Mouse (Mus musculus): ENCODE measurements around the gene Ugdh. TPM values are rescaled to one million over a fixed set of nuclear protein-coding genes. Genes with fewer than 3 reads are reported as not detected.

Ugdh gene
- total and polyA plus RNA-seq, 2 experiments from 2014 or later: 28.0 to 33.5 TPM

DNA sequence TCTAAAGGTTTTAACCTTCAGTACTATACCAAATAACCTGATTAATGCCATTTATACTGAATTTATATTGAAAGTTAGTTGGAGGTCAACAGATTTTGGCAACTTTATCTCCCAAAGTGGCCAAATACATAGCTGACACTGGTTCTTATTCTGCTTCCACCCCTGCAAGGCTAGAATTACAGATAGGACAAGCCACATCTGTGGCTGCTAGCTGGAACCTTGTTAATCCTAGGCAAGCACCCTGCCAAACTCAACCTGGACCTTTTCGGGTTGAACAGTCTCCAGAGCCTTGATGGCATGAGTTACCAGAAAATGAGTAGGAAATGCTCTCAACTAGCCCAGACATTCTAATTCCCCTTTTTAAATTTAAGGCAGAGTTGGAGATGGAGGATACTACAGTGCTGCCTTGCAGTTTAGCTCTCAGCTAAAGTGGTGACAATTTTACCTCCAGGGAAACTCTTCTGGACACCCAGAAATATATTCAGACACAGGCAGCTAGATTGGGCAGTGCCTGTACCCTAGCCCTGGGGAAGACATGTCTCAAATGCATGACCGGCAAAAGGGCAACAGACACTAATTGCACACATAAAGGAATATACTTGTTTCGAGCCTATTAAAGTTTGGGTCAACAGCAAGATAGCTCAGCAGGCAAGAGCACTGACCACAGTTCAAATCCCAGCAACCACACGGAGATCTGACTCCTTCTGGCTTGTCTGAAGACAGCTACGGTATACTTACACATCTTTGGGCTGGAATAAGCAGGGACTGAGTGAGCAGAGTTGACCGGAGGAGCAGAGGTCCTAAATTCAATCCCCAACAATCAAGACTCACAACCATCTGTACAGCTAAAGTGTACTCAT, 48.5 kb downstream of the Ugdh start:
- Histone ChIP-seq H3K4me3 (ENCODE audit: low read depth, low read length) (no peak overlapping the region), H3K36me3 (ENCODE audit: insufficient read depth) (peaks cover 41% of the 10 kb centered on the region), H3K27me3 (ENCODE audit: insufficient read depth, low read length) (no peaks in the 10 kb centered on the region), H3K9me3 (ENCODE audit: low read length) (no peaks in the 10 kb centered on the region), H3K27ac (ENCODE audit: low read depth, low read length) (no peak overlapping the region), H3K9ac (no peak overlapping the region), H3K4me1 (ENCODE audit: insufficient read depth) (peaks cover 10% of the 10 kb centered on the region), H3K4me2 (ENCODE audit: low read depth) (no peak overlapping the region)
- no peak for DNase-seq
- WGBS: 79% methylated on average over 6 of the region's 6 CpGs
- no peak for TF ChIP-seq CTCF (IDR thresholded peaks at IDR 0.05; ENCODE audit: low read depth)
- no peak for ATAC-seq

DNA sequence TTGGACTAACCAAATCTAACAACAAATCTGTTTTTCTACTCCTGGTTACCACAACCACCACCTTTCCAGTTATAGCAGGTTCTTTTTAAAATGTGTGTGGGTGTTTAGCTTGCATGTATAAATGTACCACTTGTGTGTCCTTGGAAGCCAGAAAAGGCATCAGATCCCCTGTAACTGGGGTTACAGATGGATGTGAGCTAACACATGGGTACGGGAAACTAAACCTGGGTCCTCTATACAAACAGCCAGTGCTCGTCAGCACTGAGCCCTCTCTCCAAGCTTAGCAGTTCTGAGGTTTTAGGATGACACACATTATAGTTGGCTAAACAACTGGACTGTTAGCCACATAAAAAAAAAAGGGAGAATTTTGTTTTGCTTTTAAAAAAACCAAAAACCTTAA, 50.0 kb downstream of the Ugdh start:
- Histone ChIP-seq H3K4me2 (ENCODE audit: low read depth) (no peak overlapping the region), H3K4me1 (ENCODE audit: insufficient read depth) (peaks cover 8% of the 10 kb centered on the region), H3K4me3 (ENCODE audit: low read depth, low read length) (no peak overlapping the region), H3K27me3 (ENCODE audit: insufficient read depth, low read length) (no peaks in the 10 kb centered on the region), H3K27ac (ENCODE audit: low read depth, low read length) (no peak overlapping the region), H3K36me3 (ENCODE audit: insufficient read depth) (peaks cover 41% of the 10 kb centered on the region), H3K9me3 (ENCODE audit: low read length) (no peaks in the 10 kb centered on the region), H3K9ac (no peak overlapping the region)
- 77% methylated on average over 2 of the region's 2 CpGs for WGBS
- no peak for TF ChIP-seq CTCF (IDR thresholded peaks at IDR 0.05; ENCODE audit: low read depth)
- DNase-seq: no peak
- ATAC-seq: no peak

DNA sequence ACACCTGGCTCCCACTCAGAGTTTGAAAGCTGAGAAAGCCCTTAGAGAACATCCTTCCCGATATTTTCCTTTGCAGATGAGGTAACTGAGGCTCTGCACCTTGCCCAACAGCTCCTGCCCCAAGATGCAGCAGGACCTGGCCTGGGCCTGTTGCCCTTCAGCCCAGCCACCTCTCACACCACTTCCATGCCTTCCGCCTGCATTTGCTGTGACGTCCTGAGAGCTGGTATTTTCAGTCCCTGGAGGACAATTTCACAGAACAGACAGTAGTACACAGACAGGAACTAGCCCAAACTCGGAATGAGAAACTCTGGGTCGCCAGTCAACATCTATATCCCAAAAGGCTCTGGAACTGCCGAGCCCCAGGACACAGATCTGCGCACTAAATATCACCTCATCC, 61.0 kb downstream of the Ugdh start:
- H3K9me3 ChIP-seq (ENCODE audit: low read length): no peaks in the 10 kb centered on the region
- H3K9ac ChIP-seq: no peak overlapping the region
- no peak for TF ChIP-seq CTCF (IDR thresholded peaks at IDR 0.05; ENCODE audit: low read depth)
- WGBS: 83% methylated on average over 7 of the region's 7 CpGs
- no peaks in the 10 kb centered on the region for H3K36me3 ChIP-seq (ENCODE audit: insufficient read depth)
- no peak overlapping the region for H3K4me3 ChIP-seq (ENCODE audit: low read depth, low read length)
- no peaks in the 10 kb centered on the region for H3K4me1 ChIP-seq (ENCODE audit: insufficient read depth)
- DNase-seq (no peak), ATAC-seq (no peak)
- H3K27ac ChIP-seq (ENCODE audit: low read depth, low read length): no peak overlapping the region
- no peaks in the 10 kb centered on the region for H3K27me3 ChIP-seq (ENCODE audit: insufficient read depth, low read length)
- no peak overlapping the region for H3K4me2 ChIP-seq (ENCODE audit: low read depth)

DNA sequence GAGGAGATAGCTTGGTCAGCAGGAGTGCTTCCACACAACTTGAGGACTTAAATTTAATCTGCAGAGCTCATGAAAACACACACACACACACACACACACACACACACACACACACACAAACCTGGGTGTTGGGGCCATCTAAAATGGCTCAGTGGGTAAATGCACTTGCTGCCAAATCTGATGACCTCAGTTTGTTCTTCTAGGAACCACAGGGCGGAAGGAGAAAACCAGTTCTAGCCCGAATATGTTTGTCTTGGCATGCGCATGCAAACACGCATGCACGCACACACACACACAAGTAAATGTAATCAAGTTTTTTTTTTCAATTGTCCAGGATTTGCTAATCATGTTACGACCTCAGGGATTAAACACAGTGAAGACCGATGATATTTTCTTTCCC, 64.2 kb downstream of the Ugdh start:
- Histone ChIP-seq H3K4me3 (ENCODE audit: low read depth, low read length) (no peak overlapping the region), H3K4me2 (ENCODE audit: low read depth) (no peak overlapping the region), H3K27ac (ENCODE audit: low read depth, low read length) (no peak overlapping the region), H3K36me3 (ENCODE audit: insufficient read depth) (no peaks in the 10 kb centered on the region), H3K4me1 (ENCODE audit: insufficient read depth) (no peaks in the 10 kb centered on the region), H3K9ac (no peak overlapping the region), H3K27me3 (ENCODE audit: insufficient read depth, low read length) (no peaks in the 10 kb centered on the region), H3K9me3 (ENCODE audit: low read length) (no peaks in the 10 kb centered on the region)
- ATAC-seq (no peak), DNase-seq (no peak)
- TF ChIP-seq CTCF (IDR thresholded peaks at IDR 0.05; ENCODE audit: low read depth): no peak
- WGBS: 94% methylated on average over 7 of the region's 7 CpGs

DNA sequence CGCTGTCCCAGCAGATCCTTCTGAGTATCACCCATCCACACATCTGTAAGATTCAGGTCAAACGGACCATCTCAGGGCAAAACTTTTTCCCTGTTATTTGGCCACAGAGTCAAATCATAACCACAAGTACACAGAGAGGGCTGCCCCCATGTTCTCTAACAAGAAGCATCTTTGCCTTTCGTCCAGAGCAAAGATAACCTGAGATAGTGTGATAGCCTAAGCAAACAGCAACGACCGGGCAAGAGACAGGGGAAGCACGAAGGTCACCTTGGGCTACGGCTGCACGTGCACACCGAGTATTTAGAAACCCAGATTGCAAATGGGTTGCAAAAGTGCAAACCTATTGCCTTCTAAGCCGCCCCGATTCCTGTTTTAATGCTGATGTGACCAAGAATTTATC, 67.9 kb downstream of the Ugdh start:
- Histone ChIP-seq H3K4me1 (ENCODE audit: insufficient read depth) (no peaks in the 10 kb centered on the region), H3K27ac (ENCODE audit: low read depth, low read length) (no peak overlapping the region), H3K4me2 (ENCODE audit: low read depth) (no peak overlapping the region), H3K9ac (no peak overlapping the region), H3K36me3 (ENCODE audit: insufficient read depth) (no peaks in the 10 kb centered on the region), H3K27me3 (ENCODE audit: insufficient read depth, low read length) (no peaks in the 10 kb centered on the region), H3K9me3 (ENCODE audit: low read length) (no peaks in the 10 kb centered on the region), H3K4me3 (ENCODE audit: low read depth, low read length) (no peak overlapping the region)
- ATAC-seq (no peak), DNase-seq (no peak)
- no peak for TF ChIP-seq CTCF (IDR thresholded peaks at IDR 0.05; ENCODE audit: low read depth)
- 91% methylated on average over 11 of the region's 11 CpGs for WGBS

Other genes starting within 250 kb of the Ugdh start
- 16.5 and 21.9 TPM in 2 replicates for gene Wdr19, start 236.3 kb downstream of the Ugdh start, total RNA-seq (2014; rRNA removed)
- gene Wdr19, start 236.3 kb downstream of the Ugdh start, polyA plus RNA-seq (2015; fragmentation: Nextera tagmentation; extraction: Ambion mirVana): 6.3 and 7.7 TPM in 2 replicates
- 17.7 and 37.9 TPM in 2 replicates for gene Rfc1, start 100.3 kb downstream of the Ugdh start, total RNA-seq (2014; rRNA removed)
- 25.2 and 27.8 TPM in 2 replicates for gene Rfc1, start 100.3 kb downstream of the Ugdh start, polyA plus RNA-seq (2015; fragmentation: Nextera tagmentation; extraction: Ambion mirVana)
- gene Klb, start 87.6 kb downstream of the Ugdh start, total RNA-seq (2014; rRNA removed): 0.08 and 0.29 TPM in 2 replicates
- 0.05 TPM in 1 of 2 replicates, not detected in the other for gene Klb, start 87.6 kb downstream of the Ugdh start, polyA plus RNA-seq (2015; fragmentation: Nextera tagmentation; extraction: Ambion mirVana)
- gene Rpl9, start 44.5 kb downstream of the Ugdh start, total RNA-seq (2014; rRNA removed): 1,175 and 1,405 TPM in 2 replicates
- 694 and 787 TPM in 2 replicates for gene Rpl9, start 44.5 kb downstream of the Ugdh start, polyA plus RNA-seq (2015; fragmentation: Nextera tagmentation; extraction: Ambion mirVana)
- 35.6 and 41.5 TPM in 2 replicates for gene Lias, start 44.5 kb downstream of the Ugdh start, total RNA-seq (2014; rRNA removed)
- 66.4 and 66.5 TPM in 2 replicates for gene Lias, start 44.5 kb downstream of the Ugdh start, polyA plus RNA-seq (2015; fragmentation: Nextera tagmentation; extraction: Ambion mirVana)
- not detected in 2 replicates for gene Gm43552, start 56.9 kb upstream of the Ugdh start, total RNA-seq (2014; rRNA removed)
- gene Gm43552, start 56.9 kb upstream of the Ugdh start, polyA plus RNA-seq (2015; fragmentation: Nextera tagmentation; extraction: Ambion mirVana): 1.3 TPM in 1 of 2 replicates, not detected in the other
- gene Smim14, start 101.2 kb upstream of the Ugdh start, total RNA-seq (2014; rRNA removed): 139 and 158 TPM in 2 replicates
- 255 and 269 TPM in 2 replicates for gene Smim14, start 101.2 kb upstream of the Ugdh start, polyA plus RNA-seq (2015; fragmentation: Nextera tagmentation; extraction: Ambion mirVana)
- gene Ube2k, start 101.3 kb upstream of the Ugdh start, total RNA-seq (2014; rRNA removed): 44.8 and 55.8 TPM in 2 replicates
- gene Ube2k, start 101.3 kb upstream of the Ugdh start, polyA plus RNA-seq (2015; fragmentation: Nextera tagmentation; extraction: Ambion mirVana): 172 and 207 TPM in 2 replicates

Measured in forebrain, postnatal 0 days (tissue).